Mouse (Mus musculus) ZHBTc4 (cell line): ENCODE measurements around the gene Atp13a3.

ENCODE experiments used
- DNase-seq: peaks from one replicate; pipeline ENCODE4 v3.0.0-alpha.2; 2011; ENCODE audit warnings: low read depth, low spot score

Atp13a3 gene

DNA sequence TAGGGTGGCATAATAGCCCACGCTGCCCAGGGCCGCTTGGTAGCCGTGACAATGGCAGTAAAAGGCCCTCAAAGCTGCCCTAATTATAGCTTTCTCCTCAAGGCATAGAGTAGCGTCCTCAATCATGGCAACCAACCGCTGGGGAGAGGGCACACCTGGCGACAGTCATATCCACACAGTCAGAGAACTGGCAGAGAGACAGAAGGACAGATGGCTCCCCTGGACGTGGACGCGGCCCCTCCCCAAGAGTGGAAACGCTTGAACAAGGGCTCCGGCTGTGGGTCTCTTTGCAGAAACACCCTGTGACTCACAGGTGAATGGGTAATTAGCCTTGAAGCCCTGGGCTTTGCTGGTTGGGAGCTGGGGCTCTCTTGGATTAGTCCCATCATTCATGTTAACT is 127.4 kb downstream of the Atp13a3 start:
- no peak for DNase-seq

DNA sequence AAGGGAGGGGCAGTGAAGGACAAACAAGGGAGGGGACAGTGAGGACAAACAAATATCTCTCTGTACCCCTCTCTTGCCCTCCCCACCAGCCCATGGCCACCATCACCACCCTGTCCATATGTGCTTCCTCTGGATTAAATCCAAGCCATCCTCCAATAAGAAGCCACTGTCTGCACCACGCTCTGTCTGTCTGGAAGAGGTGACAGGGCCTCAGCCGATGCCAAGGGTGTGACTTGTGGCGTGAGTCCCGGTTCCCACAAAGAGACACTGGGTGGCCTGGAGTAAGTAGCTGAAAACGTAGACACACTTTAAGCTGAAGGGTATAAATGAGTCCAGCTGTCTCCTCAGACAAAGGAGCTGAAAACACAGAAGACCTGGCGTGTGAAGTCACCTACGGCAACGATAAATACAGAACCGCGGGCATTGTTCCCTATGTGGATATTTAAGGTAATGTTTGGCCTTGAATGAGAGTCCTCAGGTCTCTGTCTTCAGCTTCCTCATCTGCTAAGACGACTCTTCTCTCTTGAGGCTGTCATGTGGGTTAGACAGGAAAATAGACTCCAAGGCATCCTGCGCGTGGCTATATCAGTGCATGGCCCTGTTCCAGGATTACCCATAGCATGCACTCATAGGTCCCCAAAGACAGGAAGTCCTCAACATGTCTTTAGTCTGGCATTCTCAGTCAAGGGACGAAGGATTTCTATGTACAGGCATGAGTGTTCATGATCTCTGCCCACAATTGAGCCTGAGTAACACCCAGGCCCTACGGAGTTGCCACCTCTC is 130.0 kb downstream of the Atp13a3 start:
- no peak for DNase-seq

DNA sequence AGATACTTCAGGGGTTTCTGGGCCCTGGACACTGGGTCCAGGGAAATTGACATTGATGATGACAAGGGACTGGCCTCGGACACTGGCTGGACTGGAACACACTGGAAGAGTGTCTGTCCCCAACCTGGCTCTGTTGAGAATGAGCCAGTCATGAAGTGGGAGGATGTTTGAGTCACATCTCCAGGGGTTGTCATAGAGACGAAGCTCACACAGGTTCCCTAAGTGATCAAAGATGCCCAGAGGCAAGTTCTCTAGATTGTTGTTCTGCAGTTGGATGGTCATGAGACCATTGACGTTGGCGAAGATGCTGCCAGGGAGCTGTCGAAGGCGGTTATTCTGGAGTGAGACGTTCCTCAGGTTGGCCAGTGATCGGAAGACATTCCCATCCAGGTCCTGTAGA is 132.7 kb downstream of the Atp13a3 start:
- DNase-seq = no peak

DNA sequence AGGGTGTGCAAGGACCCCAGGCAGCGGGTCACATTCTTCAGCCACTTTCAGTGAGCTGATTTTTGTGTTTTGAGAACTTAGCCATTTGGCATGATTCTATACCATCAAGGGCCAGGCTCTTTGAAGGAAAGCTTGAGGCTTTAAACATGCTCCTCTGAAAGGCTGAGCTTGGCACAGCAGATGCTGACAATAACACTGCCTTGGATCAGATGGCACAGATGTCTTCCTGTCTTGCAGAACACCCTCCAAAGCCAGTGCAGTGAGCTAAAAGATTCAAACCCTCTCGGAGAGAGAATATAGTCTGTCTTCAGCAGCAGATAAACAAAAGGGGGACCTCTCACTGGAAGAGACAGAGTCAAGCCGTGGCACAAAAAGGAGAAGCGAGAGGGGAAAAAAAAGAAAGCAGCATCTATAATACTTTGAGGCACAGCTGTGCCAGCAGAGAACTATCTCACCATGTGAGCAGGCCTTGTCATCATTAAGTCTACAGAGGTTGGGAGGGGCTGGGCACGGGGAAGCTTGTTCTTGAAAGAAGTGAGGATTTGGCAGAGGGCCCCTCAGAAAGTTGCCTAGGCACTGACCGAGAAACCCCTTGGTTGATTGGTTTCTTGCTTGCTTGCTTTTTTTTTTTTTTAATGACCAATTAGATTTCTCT is 133.7 kb downstream of the Atp13a3 start:
- no peak for DNase-seq

DNA sequence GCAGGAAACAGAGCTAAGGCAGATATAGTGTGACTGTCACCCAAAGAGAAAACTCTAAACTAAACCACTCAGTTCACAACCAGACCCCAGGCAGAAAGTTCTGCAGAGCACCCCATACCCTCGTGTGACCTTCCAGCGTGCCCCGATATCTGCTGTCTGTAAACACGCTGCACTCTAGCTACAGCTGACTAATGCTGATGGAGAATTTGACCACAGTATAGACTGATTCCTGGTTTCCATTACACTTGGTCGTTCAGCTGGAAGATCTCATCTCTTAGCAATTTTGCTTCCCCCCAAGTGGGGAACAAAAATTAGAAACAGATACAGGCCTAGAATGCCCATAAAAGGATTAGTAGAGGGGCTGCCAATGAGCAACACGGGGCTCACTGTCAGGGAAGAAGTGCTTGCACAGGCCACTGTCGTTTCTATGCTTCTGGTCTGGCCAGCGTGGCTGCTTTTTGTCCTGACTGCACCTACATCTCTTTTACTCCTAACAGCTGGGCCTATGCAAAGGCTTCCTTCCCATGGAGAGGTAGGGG is 134.5 kb downstream of the Atp13a3 start:
- no peak for DNase-seq

DNA sequence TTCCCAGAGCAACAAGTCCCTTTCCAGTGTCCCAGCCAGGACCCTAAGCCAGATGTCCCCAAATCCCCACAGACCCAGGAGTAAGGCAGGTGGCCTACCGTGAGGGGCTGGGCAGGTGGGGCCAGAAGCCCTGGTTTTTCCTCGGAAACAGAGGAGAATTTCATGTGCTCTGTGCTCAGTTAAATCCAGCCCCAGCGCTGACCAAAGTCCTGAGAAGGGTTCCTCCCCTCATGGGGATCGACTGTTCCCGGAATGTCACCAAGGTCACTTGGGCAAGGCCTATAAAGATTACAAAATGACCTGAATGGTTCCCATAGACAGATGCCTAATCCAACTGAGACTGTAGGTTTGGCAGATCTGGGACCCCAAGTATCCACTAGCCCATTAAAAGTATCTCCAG is 138.4 kb downstream of the Atp13a3 start, which contains the start of gene Cpn2:
Cpn2 (minus strand) TSS at position 141 of the 400 bp plus-strand sequence.
- no peak for DNase-seq

DNA sequence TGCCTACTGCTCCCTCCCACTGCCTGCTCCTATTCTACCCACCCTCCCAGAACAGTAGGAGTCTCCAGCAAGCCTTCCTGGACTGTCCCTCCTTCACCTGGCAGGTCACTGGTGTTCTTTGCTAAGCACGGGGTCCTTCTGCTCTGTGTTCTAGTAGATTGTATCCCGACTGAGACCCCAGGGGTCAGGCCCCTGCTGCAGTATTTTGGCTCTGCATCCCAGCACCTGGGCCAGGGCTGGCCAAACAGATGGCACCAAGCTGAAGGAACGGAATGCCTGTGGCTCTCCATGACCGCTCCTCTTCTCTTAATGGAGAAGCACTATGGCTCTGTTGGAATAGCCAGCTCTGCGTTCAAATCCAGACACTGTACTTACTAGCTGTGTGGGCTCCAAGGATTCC is 139.2 kb downstream of the Atp13a3 start:
- DNase-seq = no peak

DNA sequence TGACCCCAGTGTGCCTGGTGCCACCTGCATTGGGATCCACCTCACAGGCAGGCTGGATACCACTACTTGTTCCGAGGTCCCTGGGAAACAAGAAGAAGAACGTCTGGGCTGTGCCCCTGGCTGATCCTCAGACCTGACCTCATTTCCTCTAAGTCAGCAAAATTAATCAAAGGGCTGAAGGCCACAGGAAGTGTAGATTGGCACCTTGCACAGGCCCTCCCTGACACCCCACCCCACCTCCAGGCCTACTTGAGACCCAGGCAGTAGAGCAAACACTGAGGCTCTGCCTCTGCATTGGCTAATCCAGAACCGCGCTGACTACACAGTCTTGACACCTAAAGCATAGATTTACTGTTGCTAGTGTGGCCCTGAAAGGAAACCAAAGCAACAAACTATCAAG is 140.2 kb downstream of the Atp13a3 start:
- DNase-seq = no peak

DNA sequence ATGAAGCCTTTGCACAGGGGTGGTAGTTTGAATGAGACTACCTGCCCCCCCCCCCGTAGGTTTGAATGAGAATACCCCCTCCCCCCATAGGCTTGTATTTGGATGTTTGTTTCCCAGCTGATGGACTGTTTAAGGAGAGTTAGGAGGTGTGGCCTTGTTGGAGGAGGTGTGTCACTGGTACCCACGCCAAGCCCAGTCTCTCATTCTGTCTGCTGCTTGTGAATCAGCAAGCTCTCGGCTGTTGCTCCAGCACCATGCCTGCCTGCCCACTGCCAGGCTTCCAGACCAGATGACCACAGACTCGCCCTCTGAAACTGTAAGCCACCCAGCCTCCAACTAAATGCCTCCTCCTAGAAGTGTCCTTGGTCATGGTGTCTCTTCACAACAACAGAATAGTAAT is 142.6 kb downstream of the Atp13a3 start:
- DNase-seq = no peak

DNA sequence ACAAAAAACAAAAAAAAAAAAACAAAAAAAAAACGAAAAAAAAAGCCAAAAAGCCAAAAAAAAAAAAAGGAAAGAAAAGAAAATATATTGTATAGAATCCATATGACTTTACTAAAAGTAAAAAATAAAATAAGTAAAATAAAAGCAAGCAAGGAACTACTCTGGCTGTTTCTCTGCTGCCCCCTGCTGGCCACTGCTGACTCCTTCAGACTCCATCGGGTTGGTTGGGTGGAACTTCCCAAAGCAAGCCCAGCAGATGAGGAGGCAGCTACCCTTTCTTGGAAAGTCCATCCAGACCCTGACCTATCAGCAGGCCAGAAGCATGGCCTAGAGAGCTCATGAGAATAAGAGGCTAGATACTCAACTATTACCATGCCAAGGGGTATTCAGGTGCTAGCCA is 143.1 kb downstream of the Atp13a3 start:
- DNase-seq = peak; percentile 77
